Mouse (Mus musculus): ENCODE measurements at regions not wholly inside any gene's neighbourhood (a gene's known extent, or its start where the extent isn't known, plus 50 kb on each side); places are given as distances from the start of the nearest gene placed in this dataset.

DNA sequence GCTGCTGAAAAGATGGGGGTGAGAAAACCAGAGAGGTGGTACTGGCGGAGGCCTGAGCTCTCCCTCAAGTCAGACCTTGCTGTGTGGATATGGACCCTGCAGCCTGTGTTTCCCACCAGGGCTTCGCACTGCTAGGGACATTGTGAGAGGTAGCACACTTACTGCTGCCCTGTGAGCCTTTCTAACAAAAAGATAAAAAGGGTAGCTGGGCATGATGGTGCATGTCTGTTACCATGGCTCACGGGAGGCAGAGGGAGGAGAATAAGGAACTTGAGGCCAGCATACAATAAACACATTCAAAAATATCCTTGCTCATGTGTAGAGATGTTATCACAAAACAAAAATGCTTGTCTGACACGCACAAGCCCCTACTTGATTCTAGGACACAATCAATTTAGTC, 82.2 kb upstream of the Arhgap24 start:
- WGBS, result 78% methylated on average over 4 of the region's 4 CpGs
- no peak overlapping the region for H3K4me2 ChIP-seq (replicated peaks; ENCODE audit: low read depth, low read length)
- no peak overlapping the region for H3K9ac ChIP-seq (replicated peaks; ENCODE audit: low read length)
- no peak for ATAC-seq (ENCODE audit: low FRiP score, low TSS enrichment)
- H3K4me1 ChIP-seq (ENCODE audit: insufficient read depth, low read length), result no peaks in the 10 kb centered on the region; the same call in none of the 2 replicates
- no peaks in the 10 kb centered on the region for H3K36me3 ChIP-seq (ENCODE audit: insufficient read depth, low read length)
- no peak overlapping the region for H3K4me3 ChIP-seq (ENCODE audit: low read length)
- no peaks in the 10 kb centered on the region for H3K9me3 ChIP-seq (ENCODE audit: low read length)
- no peaks in the 10 kb centered on the region for H3K27me3 ChIP-seq (ENCODE audit: insufficient read depth, low read length)
- H3K27ac ChIP-seq (ENCODE audit: low read length), result no peak overlapping the region

DNA sequence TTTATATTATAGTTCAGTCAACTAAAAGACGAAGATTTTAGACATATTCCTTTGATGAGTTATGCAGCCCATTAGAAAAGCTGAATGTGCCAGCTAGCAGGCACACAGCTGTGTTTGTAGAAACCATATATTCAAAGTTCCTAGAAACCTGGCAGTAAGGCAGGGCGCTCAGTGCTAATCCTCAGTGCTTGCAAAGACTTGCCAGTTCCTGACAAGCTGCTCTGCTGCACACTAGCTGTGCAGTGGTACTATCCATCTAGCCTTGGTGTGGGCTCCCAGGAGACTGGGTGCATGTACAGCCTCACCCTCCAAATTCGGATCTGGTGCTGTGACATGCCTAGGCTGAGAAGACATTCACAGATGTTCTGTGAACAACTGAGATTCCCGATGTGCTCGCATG, 63.5 kb upstream of the Arhgap24 start:
- no peak overlapping the region for H3K4me2 ChIP-seq (replicated peaks; ENCODE audit: low read depth, low read length)
- no peak overlapping the region for H3K9ac ChIP-seq (replicated peaks; ENCODE audit: low read length)
- H3K36me3 ChIP-seq (ENCODE audit: insufficient read depth, low read length), result no peaks in the 10 kb centered on the region
- no peaks in the 10 kb centered on the region for H3K9me3 ChIP-seq (ENCODE audit: low read length)
- no peak overlapping the region for H3K4me3 ChIP-seq (ENCODE audit: low read length)
- WGBS, result 75% methylated on average over 5 of the region's 5 CpGs
- H3K4me1 ChIP-seq (ENCODE audit: insufficient read depth, low read length), result no peaks in the 10 kb centered on the region
- H3K27ac ChIP-seq (ENCODE audit: low read length), result no peak overlapping the region
- H3K27me3 ChIP-seq (ENCODE audit: insufficient read depth, low read length), result no peaks in the 10 kb centered on the region
- no peak for ATAC-seq (ENCODE audit: low FRiP score, low TSS enrichment)

GRCm38 (mm10) chr5:102419089-102419488, 62.1 kb upstream of the Arhgap24 start:
- 29% methylated on average over 1 of the region's 1 CpGs for WGBS
- Histone ChIP-seq H3K9ac (replicated peaks; ENCODE audit: low read length) (no peak overlapping the region), H3K36me3 (ENCODE audit: insufficient read depth, low read length) (no peaks in the 10 kb centered on the region), H3K9me3 (ENCODE audit: low read length) (no peaks in the 10 kb centered on the region), H3K4me3 (ENCODE audit: low read length) (no peak overlapping the region), H3K4me2 (replicated peaks; ENCODE audit: low read depth, low read length) (no peak overlapping the region), H3K27me3 (ENCODE audit: insufficient read depth, low read length) (no peaks in the 10 kb centered on the region), H3K4me1 (ENCODE audit: insufficient read depth, low read length) (no peaks in the 10 kb centered on the region), H3K27ac (ENCODE audit: low read length) (no peak overlapping the region)
- ATAC-seq (ENCODE audit: low FRiP score, low TSS enrichment), result no peak

DNA sequence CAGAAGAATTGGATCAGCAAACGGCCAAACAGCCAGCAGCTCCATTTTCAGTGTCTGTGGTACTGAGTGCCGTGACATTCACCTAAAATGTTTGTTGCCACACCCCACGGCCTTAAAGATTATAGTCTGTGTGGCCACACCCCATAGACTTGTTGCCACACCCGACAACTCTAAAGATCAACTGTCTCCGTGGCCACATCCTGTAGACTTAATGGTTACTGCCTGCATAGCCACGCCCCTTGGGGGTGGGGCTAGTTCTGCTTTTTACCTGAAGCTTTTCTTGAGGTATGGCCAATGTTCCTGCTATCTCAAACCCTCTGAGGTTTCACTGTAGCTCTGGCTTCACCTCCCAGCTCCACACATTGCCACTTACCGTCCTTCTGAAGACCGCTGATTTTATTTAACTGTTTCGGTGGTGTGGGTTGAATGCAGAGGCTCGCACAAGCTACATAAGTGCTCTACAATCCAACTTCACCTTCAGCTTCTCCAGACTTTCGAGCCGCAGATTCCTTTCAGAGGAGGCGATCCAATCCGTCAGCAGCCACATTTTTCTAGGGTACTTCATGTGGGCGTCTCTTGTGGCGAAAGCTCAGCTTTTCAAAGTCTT, 56.5 kb upstream of the Arhgap24 start:
- Histone ChIP-seq H3K9me3 (ENCODE audit: low read length) (no peaks in the 10 kb centered on the region), H3K27ac (ENCODE audit: low read length) (no peak overlapping the region), H3K36me3 (ENCODE audit: insufficient read depth, low read length) (no peaks in the 10 kb centered on the region), H3K4me3 (ENCODE audit: low read length) (no peak overlapping the region), H3K4me1 (ENCODE audit: insufficient read depth, low read length) (no peaks in the 10 kb centered on the region), H3K9ac (replicated peaks; ENCODE audit: low read length) (no peak overlapping the region), H3K4me2 (replicated peaks; ENCODE audit: low read depth, low read length) (no peak overlapping the region), H3K27me3 (ENCODE audit: insufficient read depth, low read length) (no peaks in the 10 kb centered on the region)
- WGBS, result 84% methylated on average over 16 of the region's 16 CpGs
- ATAC-seq (ENCODE audit: low FRiP score, low TSS enrichment), result no peak

- Histone ChIP-seq H3K27ac (ENCODE audit: low read length) (no peak overlapping the region), H3K4me3 (ENCODE audit: low read length) (no peak overlapping the region), H3K27me3 (ENCODE audit: insufficient read depth, low read length) (no peaks in the 10 kb centered on the region), H3K4me1 (ENCODE audit: insufficient read depth, low read length) (no peaks in the 10 kb centered on the region), H3K4me2 (replicated peaks; ENCODE audit: low read depth, low read length) (no peak overlapping the region), H3K36me3 (ENCODE audit: insufficient read depth, low read length) (no peaks in the 10 kb centered on the region), H3K9me3 (ENCODE audit: low read length) (no peaks in the 10 kb centered on the region), H3K9ac (replicated peaks; ENCODE audit: low read length) (no peak overlapping the region)
- WGBS, result 49% methylated on average over 3 of the region's 3 CpGs
- no peak for ATAC-seq (ENCODE audit: low FRiP score, low TSS enrichment)
Measured at GRCm38 (mm10) chr5:102428310-102428709, 52.9 kb upstream of the Arhgap24 start.
